Mouse (Mus musculus): ENCODE measurements around the gene Gjb2. TPM values are rescaled to one million over a fixed set of nuclear protein-coding genes. Genes with fewer than 3 reads are reported as not detected.

Gjb2 gene
- polyA plus RNA-seq, 1 experiment = 4.7 TPM

DNA sequence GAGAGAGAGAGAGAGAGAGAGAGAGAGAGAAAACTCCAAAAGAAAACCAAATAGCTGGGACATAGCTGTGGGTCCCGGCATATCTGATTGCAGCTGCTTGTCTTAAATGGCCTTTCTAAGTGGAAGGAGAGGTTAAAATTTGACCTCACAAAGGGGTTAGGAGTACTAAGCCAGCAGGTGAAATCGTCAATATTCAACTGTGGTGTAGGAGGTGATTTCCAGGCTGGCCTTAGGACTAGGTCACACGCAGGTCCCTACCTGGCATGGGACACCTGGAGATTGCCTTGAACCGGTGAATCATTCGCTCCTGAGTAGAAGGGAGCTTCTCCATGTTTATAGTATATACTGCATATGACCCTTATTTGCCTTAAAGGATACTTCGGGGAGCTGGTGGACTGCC, 1.4 kb downstream of the Gjb2 start:
- no peak for TF ChIP-seq CTCF (IDR thresholded peaks at IDR 0.05; ENCODE audit: extremely low read depth, insufficient read length, insufficient replicate concordance, low read depth, low read length)
- no peak for TF ChIP-seq POLR2A (IDR thresholded peaks at IDR 0.05; ENCODE audit: low read depth, low read length)
- WGBS = 27% methylated on average over 6 of the region's 6 CpGs
- Histone ChIP-seq H3K27ac (ENCODE audit: insufficient read depth, low read depth, low read length) (no peak overlapping the region), H3K4me1 (ENCODE audit: control insufficient read depth, insufficient read depth, insufficient read length, low read length) (peaks cover 3% of the 10 kb centered on the region), H3K4me3 (ENCODE audit: low read depth, low read length) (peak overlapping the region; percentile 84), H3K36me3 (ENCODE audit: control insufficient read depth, insufficient read depth, low read length) (peaks cover 2% of the 10 kb centered on the region; the same call in 1 of the 2 replicates), H3K27me3 (ENCODE audit: control insufficient read depth, insufficient read depth, low read length) (no peaks in the 10 kb centered on the region; the same call in 1 of the 2 replicates)

DNA sequence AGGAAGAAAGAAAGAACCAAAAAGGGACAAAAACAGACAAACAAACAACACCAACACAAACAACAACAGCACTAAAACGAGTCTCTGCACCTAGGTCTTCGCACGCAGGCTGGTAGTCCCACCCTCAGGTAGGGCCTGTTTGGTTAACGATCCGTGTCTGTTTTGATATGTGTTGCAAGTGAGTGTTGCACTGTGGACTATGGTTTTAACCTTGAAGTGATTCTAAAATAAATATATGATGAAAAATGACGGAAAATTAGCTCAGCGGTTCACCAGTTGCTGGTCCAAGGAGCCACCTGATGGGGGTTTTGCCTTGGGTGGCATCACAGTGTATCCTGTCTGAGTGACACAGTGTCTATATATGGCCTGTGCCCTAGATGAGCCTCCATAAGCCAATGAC, 2.9 kb downstream of the Gjb2 start:
- Histone ChIP-seq H3K27ac (ENCODE audit: insufficient read depth, low read depth, low read length) (no peak overlapping the region), H3K4me3 (ENCODE audit: low read depth, low read length) (no peak overlapping the region), H3K4me1 (ENCODE audit: control insufficient read depth, insufficient read depth, insufficient read length, low read length) (peaks cover 3% of the 10 kb centered on the region), H3K27me3 (ENCODE audit: control insufficient read depth, insufficient read depth, low read length) (no peaks in the 10 kb centered on the region; the same call in 1 of the 2 replicates), H3K36me3 (ENCODE audit: control insufficient read depth, insufficient read depth, low read length) (peaks cover 2% of the 10 kb centered on the region; the same call in 1 of the 2 replicates)
- 68% methylated on average over 7 of the region's 7 CpGs for WGBS
- TF ChIP-seq POLR2A (IDR thresholded peaks at IDR 0.05; ENCODE audit: low read depth, low read length) (no peak), CTCF (IDR thresholded peaks at IDR 0.05; ENCODE audit: extremely low read depth, insufficient read length, insufficient replicate concordance, low read depth, low read length) (no peak)

DNA sequence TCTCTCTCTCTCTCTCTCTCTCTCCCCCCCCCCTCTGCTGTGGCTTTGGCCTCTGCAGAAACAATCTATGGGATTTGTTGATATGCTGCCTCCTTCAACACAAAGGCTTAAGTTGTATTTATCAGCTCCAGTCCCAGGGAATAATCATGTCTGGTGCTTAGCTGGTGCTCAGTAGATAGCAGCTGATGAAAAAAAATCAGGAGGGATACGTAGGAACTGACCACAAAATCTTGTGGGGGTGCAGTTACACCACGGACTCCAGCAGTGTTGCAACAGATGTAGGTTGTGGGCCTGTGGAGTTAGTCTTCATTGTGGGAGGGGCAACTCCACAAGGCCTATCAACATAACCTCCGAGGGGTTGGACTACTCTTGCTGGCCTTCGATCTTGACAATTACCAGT, 8.6 kb downstream of the Gjb2 start:
- 63% methylated on average over 4 of the region's 4 CpGs for WGBS
- Histone ChIP-seq H3K27ac (ENCODE audit: insufficient read depth, low read depth, low read length) (no peak overlapping the region), H3K4me1 (ENCODE audit: control insufficient read depth, insufficient read depth, insufficient read length, low read length) (no peaks in the 10 kb centered on the region), H3K27me3 (ENCODE audit: control insufficient read depth, insufficient read depth, low read length) (no peaks in the 10 kb centered on the region), H3K36me3 (ENCODE audit: control insufficient read depth, insufficient read depth, low read length) (peaks cover 2% of the 10 kb centered on the region; the same call in 1 of the 2 replicates), H3K4me3 (ENCODE audit: low read depth, low read length) (no peak overlapping the region)
- no peak for TF ChIP-seq CTCF (IDR thresholded peaks at IDR 0.05; ENCODE audit: extremely low read depth, insufficient read length, insufficient replicate concordance, low read depth, low read length)
- no peak for TF ChIP-seq POLR2A (IDR thresholded peaks at IDR 0.05; ENCODE audit: low read depth, low read length)

DNA sequence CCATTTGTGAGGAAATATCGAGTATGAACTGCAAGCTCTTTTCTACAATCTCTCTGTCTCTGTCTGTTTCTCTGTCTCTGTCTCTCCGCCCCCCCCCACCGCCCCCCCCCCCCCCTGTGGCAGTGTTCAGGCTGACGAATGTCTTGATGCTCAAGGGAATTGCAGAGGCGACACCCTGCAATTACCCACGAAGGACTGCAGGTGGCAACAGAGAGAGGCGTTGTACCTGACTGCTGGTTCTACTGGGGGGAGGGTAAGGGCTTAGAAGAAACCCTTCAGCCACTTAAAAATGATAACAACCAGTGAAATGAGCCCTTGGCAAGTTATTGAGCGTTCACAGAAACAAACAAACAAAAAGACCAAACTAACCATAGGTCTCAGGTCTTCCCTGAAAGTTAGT, 11.5 kb downstream of the Gjb2 start:
- Histone ChIP-seq H3K27me3 (ENCODE audit: control insufficient read depth, insufficient read depth, low read length) (no peaks in the 10 kb centered on the region), H3K27ac (ENCODE audit: insufficient read depth, low read depth, low read length) (no peak overlapping the region), H3K4me3 (ENCODE audit: low read depth, low read length) (no peak overlapping the region), H3K4me1 (ENCODE audit: control insufficient read depth, insufficient read depth, insufficient read length, low read length) (peaks cover 10% of the 10 kb centered on the region; the same call in 1 of the 2 replicates), H3K36me3 (ENCODE audit: control insufficient read depth, insufficient read depth, low read length) (no peaks in the 10 kb centered on the region)
- 3% methylated on average over 7 of the region's 8 CpGs for WGBS
- TF ChIP-seq CTCF (IDR thresholded peaks at IDR 0.05; ENCODE audit: extremely low read depth, insufficient read length, insufficient replicate concordance, low read depth, low read length) (peak; percentile 64; the same call in 1 of the 2 replicates), POLR2A (IDR thresholded peaks at IDR 0.05; ENCODE audit: low read depth, low read length) (no peak)

DNA sequence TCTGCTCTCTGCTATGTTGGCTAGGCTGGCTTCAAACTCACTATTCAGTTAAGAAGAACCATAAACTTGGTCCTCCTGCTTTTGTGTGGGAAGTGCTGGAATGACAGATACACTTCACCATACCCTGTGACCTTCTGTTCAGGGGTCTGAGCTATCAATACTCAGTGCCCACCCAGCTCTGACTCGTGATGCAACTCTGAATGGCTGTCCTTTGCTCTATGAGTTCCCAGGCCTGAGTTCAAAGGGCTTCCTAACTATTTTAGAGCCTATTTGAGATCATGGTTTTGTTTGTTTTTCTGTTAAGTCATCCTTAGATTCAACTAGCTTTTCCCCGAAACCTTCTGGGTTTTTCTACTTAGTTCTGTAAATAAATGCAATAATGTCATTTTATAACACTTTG, 14.5 kb downstream of the Gjb2 start:
- peak overlapping the region; percentile 64 for H3K27ac ChIP-seq (ENCODE audit: insufficient read depth, low read depth, low read length)

DNA sequence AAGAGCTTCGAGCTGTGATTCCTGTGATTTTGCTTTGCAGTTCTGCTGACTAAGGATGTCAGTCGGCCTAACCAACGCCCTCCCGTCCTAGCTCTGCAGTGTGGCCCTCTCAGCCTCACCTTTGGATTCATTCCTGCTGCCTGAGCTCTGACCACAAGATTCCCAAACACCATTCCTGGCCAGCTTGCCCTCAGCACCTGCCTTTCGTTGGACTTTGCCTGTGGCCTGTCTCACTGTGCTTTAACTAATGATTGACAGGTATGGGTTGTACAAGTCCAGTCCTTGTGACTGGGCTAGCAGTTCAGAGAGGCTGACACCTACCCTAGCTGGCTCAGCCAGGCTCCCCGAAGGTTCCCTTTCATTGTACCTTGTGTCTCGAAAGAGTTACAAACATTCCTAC, 15.4 kb downstream of the Gjb2 start:
- H3K27ac ChIP-seq (ENCODE audit: insufficient read depth, low read depth, low read length) = peak overlapping the region; percentile 64
- no peak for TF ChIP-seq CTCF (IDR thresholded peaks at IDR 0.05; ENCODE audit: extremely low read depth, insufficient read length, insufficient replicate concordance, low read depth, low read length)
- TF ChIP-seq POLR2A (IDR thresholded peaks at IDR 0.05; ENCODE audit: low read depth, low read length) = no peak
- H3K4me3 ChIP-seq (ENCODE audit: low read depth, low read length) = no peak overlapping the region
- 37% methylated on average over 7 of the region's 7 CpGs for WGBS
- H3K4me1 ChIP-seq (ENCODE audit: control insufficient read depth, insufficient read depth, insufficient read length, low read length) = peaks cover 17% of the 10 kb centered on the region; the same call in 1 of the 2 replicates
- no peaks in the 10 kb centered on the region for H3K27me3 ChIP-seq (ENCODE audit: control insufficient read depth, insufficient read depth, low read length)
- no peaks in the 10 kb centered on the region for H3K36me3 ChIP-seq (ENCODE audit: control insufficient read depth, insufficient read depth, low read length)

More for the DNA sequence above, 14.5 kb downstream of the Gjb2 start:
- TF ChIP-seq POLR2A (IDR thresholded peaks at IDR 0.05; ENCODE audit: low read depth, low read length) (no peak), CTCF (IDR thresholded peaks at IDR 0.05; ENCODE audit: extremely low read depth, insufficient read length, insufficient replicate concordance, low read depth, low read length) (no peak)
- Histone ChIP-seq H3K36me3 (ENCODE audit: control insufficient read depth, insufficient read depth, low read length) (no peaks in the 10 kb centered on the region), H3K4me3 (ENCODE audit: low read depth, low read length) (no peak overlapping the region), H3K27me3 (ENCODE audit: control insufficient read depth, insufficient read depth, low read length) (no peaks in the 10 kb centered on the region), H3K4me1 (ENCODE audit: control insufficient read depth, insufficient read depth, insufficient read length, low read length) (peaks cover 10% of the 10 kb centered on the region; the same call in 1 of the 2 replicates)
- WGBS = 40% methylated on average over 2 of the region's 2 CpGs

DNA sequence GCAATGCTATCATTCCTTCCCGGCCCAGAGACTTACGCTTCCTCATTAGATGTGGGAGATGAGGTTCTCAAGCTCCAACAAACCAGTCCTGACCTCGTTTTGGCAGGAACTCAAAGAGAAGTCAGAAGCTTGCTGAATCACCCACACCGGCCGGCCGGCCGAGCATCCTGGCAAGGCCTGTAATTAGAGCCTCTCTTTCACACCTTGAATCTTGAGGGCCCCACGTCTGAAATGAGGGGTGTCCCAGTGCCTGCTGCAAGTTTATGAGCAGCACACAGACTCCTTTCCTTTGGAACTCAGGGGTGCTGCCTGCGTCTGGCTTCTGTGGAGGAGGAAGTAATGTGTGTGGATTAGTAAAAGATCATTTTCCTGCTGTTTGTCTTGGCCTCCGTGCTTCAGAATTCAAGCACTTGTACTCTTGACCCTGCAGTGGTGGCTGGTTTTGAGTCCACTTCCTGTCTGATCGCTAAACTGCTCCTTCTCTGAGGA, 20.3 kb downstream of the Gjb2 start:
- Histone ChIP-seq H3K27me3 (ENCODE audit: control insufficient read depth, insufficient read depth, low read length) (no peaks in the 10 kb centered on the region), H3K36me3 (ENCODE audit: control insufficient read depth, insufficient read depth, low read length) (no peaks in the 10 kb centered on the region), H3K4me3 (ENCODE audit: low read depth, low read length) (no peak overlapping the region), H3K4me1 (ENCODE audit: control insufficient read depth, insufficient read depth, insufficient read length, low read length) (peaks cover 17% of the 10 kb centered on the region), H3K27ac (ENCODE audit: insufficient read depth, low read depth, low read length) (peak overlapping the region; percentile 50)
- TF ChIP-seq POLR2A (IDR thresholded peaks at IDR 0.05; ENCODE audit: low read depth, low read length) (no peak), CTCF (IDR thresholded peaks at IDR 0.05; ENCODE audit: extremely low read depth, insufficient read length, insufficient replicate concordance, low read depth, low read length) (no peak)
- WGBS = 4% methylated on average over 11 of the region's 11 CpGs
